Mouse (Mus musculus): Measurements from ENCODE around the gene Spem1. TPM values are rescaled to one million over a fixed set of nuclear protein-coding genes. Genes with fewer than 3 reads are reported as not detected.

Gene Spem1
- polyA plus RNA-seq, 1 experiment from 2014 or later: not detected

- TF ChIP-seq EP300 (IDR thresholded peaks at IDR 0.05; ENCODE audit: low read depth) (no peak), CTCF (IDR thresholded peaks at IDR 0.05; ENCODE audit: low read depth) (no peak)
- no peak within 1 kb of the TSS for H3K27ac ChIP-seq (ENCODE audit: low read depth)
- peaks cover 5% of the 10 kb centered on the region; the same call in 1 of the 2 replicates for H3K27me3 ChIP-seq (ENCODE audit: insufficient read depth, low read length)
- no peak within 1 kb of the TSS for H3K9ac ChIP-seq (replicated peaks)
- no peaks in the 10 kb centered on the region for H3K9me3 ChIP-seq (ENCODE audit: low read length)
- DNase-seq (peak; percentile 17), ATAC-seq (no peak)
- 42% methylated on average over 30 of the region's 30 CpGs for WGBS (ENCODE audit: insufficient replicate concordance)
- H3K4me1 ChIP-seq (ENCODE audit: insufficient read depth): peaks cover 24% of the 10 kb centered on the region
- H3K4me2 ChIP-seq (ENCODE audit: low read depth, low read length): 0 out of 2 replicates have a peak within 1 kb of the TSS, but pooled peaks have one; percentile 3
- no peaks in the 10 kb centered on the region for H3K36me3 ChIP-seq (replicated peaks; ENCODE audit: insufficient read depth, low read length)
- no peak within 1 kb of the TSS for H3K4me3 ChIP-seq (ENCODE audit: low read depth, low read length)
Observed at GRCm38 (mm10) chr11:69858113-69858998, 36.4 kb upstream of the Spem1 start, which contains the start of gene Tnk1. Gene Tnk1 (minus strand): TSS chr11:69858730.

GRCm38 (mm10) chr11:69855347-69855746 lies 33.4 kb upstream of the Spem1 start:
- Histone ChIP-seq H3K9me3 (ENCODE audit: low read length) (no peaks in the 10 kb centered on the region), H3K27ac (ENCODE audit: low read depth) (peak overlapping the region; percentile 84; the same call in 1 of the 2 replicates), H3K9ac (replicated peaks) (no peak overlapping the region; the same call in 1 of the 2 replicates), H3K36me3 (replicated peaks; ENCODE audit: insufficient read depth, low read length) (peaks cover 19% of the 10 kb centered on the region), H3K27me3 (ENCODE audit: insufficient read depth, low read length) (peaks cover 5% of the 10 kb centered on the region; the same call in 1 of the 2 replicates), H3K4me3 (ENCODE audit: low read depth, low read length) (no peak overlapping the region), H3K4me1 (ENCODE audit: insufficient read depth) (peaks cover 49% of the 10 kb centered on the region), H3K4me2 (ENCODE audit: low read depth, low read length) (peak overlapping the region; percentile 45)
- peak; percentile 17; the same call in 1 of the 2 replicates for ATAC-seq
- peak; percentile 83 for TF ChIP-seq CTCF (IDR thresholded peaks at IDR 0.05; ENCODE audit: low read depth)
- no peak for TF ChIP-seq EP300 (IDR thresholded peaks at IDR 0.05; ENCODE audit: low read depth)
- DNase-seq: peak; percentile 71
- 34% methylated on average over 16 of the region's 16 CpGs for WGBS (ENCODE audit: insufficient replicate concordance)

GRCm38 (mm10) chr11:69854680-69855079 lies 32.7 kb upstream of the Spem1 start:
- peaks cover 56% of the 10 kb centered on the region for H3K4me1 ChIP-seq (ENCODE audit: insufficient read depth)
- H3K4me2 ChIP-seq (ENCODE audit: low read depth, low read length): peak overlapping the region; percentile 45
- DNase-seq: peak; percentile 17
- peaks cover 5% of the 10 kb centered on the region; the same call in 1 of the 2 replicates for H3K27me3 ChIP-seq (ENCODE audit: insufficient read depth, low read length)
- no peak overlapping the region for H3K9ac ChIP-seq (replicated peaks)
- no peak overlapping the region for H3K4me3 ChIP-seq (ENCODE audit: low read depth, low read length)
- H3K9me3 ChIP-seq (ENCODE audit: low read length): no peaks in the 10 kb centered on the region
- TF ChIP-seq CTCF (IDR thresholded peaks at IDR 0.05; ENCODE audit: low read depth): no peak
- TF ChIP-seq EP300 (IDR thresholded peaks at IDR 0.05; ENCODE audit: low read depth): no peak
- WGBS (ENCODE audit: insufficient replicate concordance): 62% methylated on average over 10 of the region's 10 CpGs
- no peak for ATAC-seq
- H3K27ac ChIP-seq (ENCODE audit: low read depth): peak overlapping the region; percentile 84
- H3K36me3 ChIP-seq (replicated peaks; ENCODE audit: insufficient read depth, low read length): peaks cover 25% of the 10 kb centered on the region

GRCm38 (mm10) chr11:69853994-69854393 lies 32.0 kb upstream of the Spem1 start:
- TF ChIP-seq EP300 (IDR thresholded peaks at IDR 0.05; ENCODE audit: low read depth) (peak; percentile 98), CTCF (IDR thresholded peaks at IDR 0.05; ENCODE audit: low read depth) (no peak)
- WGBS (ENCODE audit: insufficient replicate concordance): 28% methylated on average over 7 of the region's 7 CpGs
- Histone ChIP-seq H3K9me3 (ENCODE audit: low read length) (no peaks in the 10 kb centered on the region), H3K36me3 (replicated peaks; ENCODE audit: insufficient read depth, low read length) (peaks cover 32% of the 10 kb centered on the region), H3K4me3 (ENCODE audit: low read depth, low read length) (peak overlapping the region; percentile 1), H3K4me2 (ENCODE audit: low read depth, low read length) (peak overlapping the region; percentile 53), H3K9ac (replicated peaks) (peak overlapping the region; percentile 54), H3K4me1 (ENCODE audit: insufficient read depth) (peaks cover 59% of the 10 kb centered on the region), H3K27ac (ENCODE audit: low read depth) (peak overlapping the region; percentile 84), H3K27me3 (ENCODE audit: insufficient read depth, low read length) (peaks cover 5% of the 10 kb centered on the region; the same call in 1 of the 2 replicates)
- peak; percentile 86 for DNase-seq
- ATAC-seq: peak; percentile 92

GRCm38 (mm10) chr11:69850754-69851153 lies 28.8 kb upstream of the Spem1 start:
- Histone ChIP-seq H3K4me1 (ENCODE audit: insufficient read depth) (peaks cover 76% of the 10 kb centered on the region), H3K4me3 (ENCODE audit: low read depth, low read length) (no peak overlapping the region), H3K27ac (ENCODE audit: low read depth) (peak overlapping the region; percentile 76), H3K36me3 (replicated peaks; ENCODE audit: insufficient read depth, low read length) (peaks cover 37% of the 10 kb centered on the region), H3K9me3 (ENCODE audit: low read length) (no peaks in the 10 kb centered on the region), H3K9ac (replicated peaks) (no peak overlapping the region), H3K27me3 (ENCODE audit: insufficient read depth, low read length) (no peaks in the 10 kb centered on the region), H3K4me2 (ENCODE audit: low read depth, low read length) (peak overlapping the region; percentile 29; the same call in 1 of the 2 replicates)
- WGBS (ENCODE audit: insufficient replicate concordance): 40% methylated on average over 8 of the region's 8 CpGs
- DNase-seq: peak; percentile 25
- TF ChIP-seq EP300 (IDR thresholded peaks at IDR 0.05; ENCODE audit: low read depth): no peak
- no peak for TF ChIP-seq CTCF (IDR thresholded peaks at IDR 0.05; ENCODE audit: low read depth)
- ATAC-seq: no peak

- peaks cover 75% of the 10 kb centered on the region for H3K4me1 ChIP-seq (ENCODE audit: insufficient read depth)
- no peak for TF ChIP-seq EP300 (IDR thresholded peaks at IDR 0.05; ENCODE audit: low read depth)
- TF ChIP-seq CTCF (IDR thresholded peaks at IDR 0.05; ENCODE audit: low read depth): no peak
- DNase-seq (no peak), ATAC-seq (no peak)
- no peaks in the 10 kb centered on the region for H3K9me3 ChIP-seq (ENCODE audit: low read length)
- peak overlapping the region; percentile 76 for H3K27ac ChIP-seq (ENCODE audit: low read depth)
- H3K4me2 ChIP-seq (ENCODE audit: low read depth, low read length): 0 out of 2 replicates have a peak overlapping the region, but pooled peaks have one; percentile 7
- H3K4me3 ChIP-seq (ENCODE audit: low read depth, low read length): no peak overlapping the region
- no peak overlapping the region for H3K9ac ChIP-seq (replicated peaks)
- H3K27me3 ChIP-seq (ENCODE audit: insufficient read depth, low read length): no peaks in the 10 kb centered on the region
- peaks cover 37% of the 10 kb centered on the region for H3K36me3 ChIP-seq (replicated peaks; ENCODE audit: insufficient read depth, low read length)
- WGBS (ENCODE audit: insufficient replicate concordance): 79% methylated on average over 15 of the region's 15 CpGs
Observed at GRCm38 (mm10) chr11:69849884-69850283, 27.9 kb upstream of the Spem1 start.
